Mouse (Mus musculus): ENCODE measurements around the gene Jag2.

The Jag2 gene

GRCm38 (mm10) chr12:112868178-112869087 is 61.1 kb downstream of the Jag2 start, which contains the start of gene Gpr132:
Gene Gpr132 (minus strand): TSS chr12:112868228.
- DNase-seq (ENCODE audit: low spot score): no peak

- no peak for DNase-seq (ENCODE audit: low spot score)
Measured at GRCm38 (mm10) chr12:112867106-112867674, 62.4 kb downstream of the Jag2 start.

GRCm38 (mm10) chr12:112866467-112867080 is 63.0 kb downstream of the Jag2 start:
- no peak for DNase-seq (ENCODE audit: low spot score)

GRCm38 (mm10) chr12:112864804-112865203 is 64.8 kb downstream of the Jag2 start:
- no peak for DNase-seq (ENCODE audit: low spot score)

- DNase-seq (ENCODE audit: low spot score): no peak
Measured at GRCm38 (mm10) chr12:112861911-112862321, 67.7 kb downstream of the Jag2 start.

GRCm38 (mm10) chr12:112860765-112861164 is 68.8 kb downstream of the Jag2 start:
- DNase-seq (ENCODE audit: low spot score): no peak

GRCm38 (mm10) chr12:112859930-112860329 is 69.6 kb downstream of the Jag2 start:
- no peak for DNase-seq (ENCODE audit: low spot score)

- DNase-seq (ENCODE audit: low spot score): no peak
Measured at GRCm38 (mm10) chr12:112858581-112859336, 70.8 kb downstream of the Jag2 start.

Data from testis, postnatal 14 days (tissue).